Mouse (Mus musculus) liver, adult 2 months (tissue): Measurements from ENCODE around the gene Gm1123.

Experiments used
- CTCF ChIP-seq: fragments of 200-500 bp; IDR thresholded peaks from 2 replicates; pipeline ENCODE4 v1.5.1; 2011; ENCODE audit warnings: low read depth, low read length, control low read depth
- POLR2A ChIP-seq: fragments of 200-500 bp; IDR thresholded peaks from 2 replicates; pipeline ENCODE4 v1.6.1; 2011; ENCODE audit warnings: low read length, control low read depth; ENCODE audit not compliant: insufficient read depth; ENCODE audit errors: extremely low read depth

DNA sequence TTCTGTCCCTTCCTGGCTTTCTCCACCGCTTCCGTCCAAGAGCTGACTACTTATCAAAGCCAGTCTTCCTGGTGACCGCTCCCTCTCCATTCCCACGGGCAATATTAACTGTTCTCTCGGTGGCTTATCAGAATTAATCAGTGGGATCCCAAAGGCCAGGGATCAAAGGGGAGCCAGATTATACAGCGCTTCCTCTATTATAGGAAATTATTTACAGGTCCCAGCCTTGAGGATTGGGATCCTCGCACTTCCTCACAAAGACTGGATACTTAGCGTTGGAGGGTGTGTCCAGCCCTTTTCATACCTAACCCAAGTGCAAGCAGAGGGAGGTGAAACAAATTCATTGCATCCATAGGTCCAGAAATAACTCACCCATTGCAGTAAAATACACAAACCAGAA lies 3.5 kb downstream of the Gm1123 start:
- TF ChIP-seq CTCF (no peak), POLR2A (no peak)
